Mouse (Mus musculus) small intestine, adult 2 months (tissue): ENCODE results near the gene Tubg1. TPM values are rescaled to one million over a fixed set of nuclear protein-coding genes. Genes with fewer than 3 reads are reported as not detected.

Experiments
- H3K27ac ChIP-seq: fragments of 200-500 bp; 2 replicates; pipeline ENCODE4 v1.5.1; 2012; ENCODE audit warnings: low read depth, low read length, control low read depth, inconsistent platforms; ENCODE audit not compliant: insufficient read depth
- H3K27me3 ChIP-seq: fragments of 200-500 bp; 2 replicates; pipeline ENCODE4 v1.6.1; 2012; ENCODE audit warnings: mild to moderate bottlenecking, moderate library complexity, low read length, inconsistent platforms; ENCODE audit not compliant: control insufficient read depth, insufficient read depth
- H3K36me3 ChIP-seq: fragments of 200-500 bp; 2 replicates; pipeline ENCODE4 v1.6.1; 2012; ENCODE audit warnings: mild to moderate bottlenecking, low read length, control low read depth, inconsistent platforms; ENCODE audit not compliant: control insufficient read depth, insufficient read depth
- H3K4me1 ChIP-seq: fragments of 200-500 bp; 2 replicates; pipeline ENCODE4 v1.6.1; 2012; ENCODE audit warnings: low read length, inconsistent platforms, mixed read lengths; ENCODE audit not compliant: control insufficient read depth, insufficient read depth, insufficient read length
- H3K4me3 ChIP-seq: fragments of 200-500 bp; 2 replicates; pipeline ENCODE4 v1.5.1; 2012; ENCODE audit warnings: low read depth, mild to moderate bottlenecking, control low read depth, inconsistent platforms, low read length, moderate library complexity
- CTCF ChIP-seq: fragments of 200-500 bp; IDR thresholded peaks from 2 replicates; pipeline ENCODE4 v1.5.1; 2012; ENCODE audit warnings: low read depth, mild to moderate bottlenecking, control low read depth, inconsistent platforms, low read length, moderate library complexity, mixed read lengths; ENCODE audit not compliant: insufficient replicate concordance, insufficient read length; ENCODE audit errors: extremely low read depth
- POLR2A ChIP-seq: fragments of 200-500 bp; IDR thresholded peaks from 2 replicates; pipeline ENCODE4 v1.6.1; 2012; ENCODE audit warnings: low read depth, mild to moderate bottlenecking, control low read depth, inconsistent platforms, low read length, moderate library complexity
- whole genome bisulfite sequencing: fragments of 180-500 bp; shearing (Covaris S2); methylation state at CpG from one replicate; pipeline ENCODE4 v1.1.7; 2018; 5-methylcytosine and 5-hydroxymethylcytosine counted together
- polyA plus RNA-seq: library from polyadenylated mRNA; depleted of rRNA; stranded (reverse); fragments of >200 nt; gene quantifications from 2 replicates; pipeline ENCODE4 v1.2.3, GENCODE M21; 2012

The Tubg1 gene
- polyA plus RNA-seq, 1 experiment: 16.2 TPM

DNA sequence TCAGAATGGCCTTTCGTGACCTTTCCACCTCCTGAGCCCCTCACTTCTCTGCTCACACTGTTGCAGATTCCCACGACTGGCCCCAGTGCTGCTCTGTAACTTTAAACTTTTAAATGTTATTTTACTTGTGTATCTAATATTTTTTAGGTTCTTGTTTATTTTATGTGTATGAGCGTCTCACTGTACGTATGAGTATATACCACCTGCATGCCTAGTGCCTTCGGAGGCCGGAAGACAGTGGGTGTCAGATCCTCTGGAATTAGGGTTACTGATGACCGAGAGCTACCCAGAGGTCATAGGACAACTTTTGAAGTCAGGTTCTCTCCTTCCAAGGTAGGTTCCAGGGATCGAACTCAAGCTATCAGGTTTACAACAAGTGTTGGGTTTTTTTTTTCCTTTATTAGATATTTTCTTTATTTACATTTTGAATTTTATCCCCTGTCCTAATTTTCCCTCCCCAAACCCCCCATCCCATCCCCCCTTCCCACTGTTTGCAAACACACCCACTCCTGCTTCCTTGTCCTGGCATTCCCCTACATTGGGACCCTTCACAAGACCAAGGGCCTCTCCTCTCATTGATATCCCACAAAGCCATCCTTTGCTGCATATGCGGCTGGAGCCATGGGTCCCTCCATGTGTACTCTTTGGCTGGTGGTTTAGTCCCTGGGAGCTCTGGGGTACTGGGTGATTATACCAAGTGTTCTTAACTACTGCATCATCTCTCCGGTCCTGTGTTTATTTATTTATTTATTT lies 22.7 kb downstream of the Tubg1 start:
- H3K27ac ChIP-seq: no peak overlapping the region
- peaks cover 9% of the 10 kb centered on the region; the same call in 1 of the 2 replicates for H3K27me3 ChIP-seq
- H3K4me3 ChIP-seq: no peak overlapping the region
- H3K36me3 ChIP-seq: no peaks in the 10 kb centered on the region
- H3K4me1 ChIP-seq: peaks cover 2% of the 10 kb centered on the region; the same call in 1 of the 2 replicates
- 89% methylated on average over 10 of the region's 10 CpGs for WGBS
- TF ChIP-seq POLR2A: no peak
- no peak for TF ChIP-seq CTCF

DNA sequence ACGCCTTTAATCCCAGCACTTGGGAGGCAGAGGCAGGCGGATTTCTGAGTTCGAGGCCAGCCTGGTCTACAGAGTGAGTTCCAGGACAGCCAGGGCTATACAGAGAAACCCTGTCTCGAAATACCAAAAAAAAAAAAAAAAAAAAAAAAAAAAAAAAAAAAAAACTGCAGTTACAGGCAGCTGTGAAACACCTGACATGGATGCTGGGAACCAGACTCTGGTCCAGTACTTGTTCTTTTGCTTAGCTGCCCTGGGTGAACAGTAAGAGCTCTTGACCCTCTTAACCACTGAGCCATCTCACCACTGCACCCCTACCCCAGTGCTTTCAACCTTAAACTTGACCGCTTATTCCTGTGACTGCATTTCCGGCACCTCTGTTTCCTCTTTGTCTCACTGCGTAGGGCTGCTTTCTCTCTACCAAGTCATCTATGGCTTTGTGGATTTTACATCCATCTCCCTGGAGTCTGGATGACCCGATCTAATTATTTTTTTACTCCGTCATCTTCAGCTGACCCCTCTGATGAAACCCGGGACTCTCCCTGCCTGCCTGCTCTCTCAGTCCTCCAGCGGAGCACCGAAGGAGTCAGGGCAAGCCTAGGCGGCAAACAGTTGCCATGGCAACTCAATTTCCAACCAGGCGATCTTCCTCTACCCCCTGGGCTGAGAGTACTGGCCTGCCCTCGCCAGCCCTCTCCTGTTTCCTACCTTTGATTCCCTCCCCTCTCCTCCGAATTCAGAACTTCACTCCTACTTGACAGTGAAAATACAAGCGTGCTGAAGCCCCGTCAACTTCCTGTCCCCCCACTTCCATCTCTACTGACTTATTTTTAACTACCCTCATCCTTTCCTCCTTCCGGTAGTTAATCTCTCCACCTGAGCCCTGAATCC lies 23.8 kb downstream of the Tubg1 start:
- Histone ChIP-seq H3K4me1 (peaks cover 2% of the 10 kb centered on the region; the same call in 1 of the 2 replicates), H3K36me3 (no peaks in the 10 kb centered on the region), H3K27me3 (peaks cover 9% of the 10 kb centered on the region; the same call in 1 of the 2 replicates), H3K27ac (peak overlapping the region; percentile 50), H3K4me3 (peak overlapping the region; percentile 51)
- WGBS: 31% methylated on average over 18 of the region's 19 CpGs
- TF ChIP-seq POLR2A (no peak), CTCF (no peak)

DNA sequence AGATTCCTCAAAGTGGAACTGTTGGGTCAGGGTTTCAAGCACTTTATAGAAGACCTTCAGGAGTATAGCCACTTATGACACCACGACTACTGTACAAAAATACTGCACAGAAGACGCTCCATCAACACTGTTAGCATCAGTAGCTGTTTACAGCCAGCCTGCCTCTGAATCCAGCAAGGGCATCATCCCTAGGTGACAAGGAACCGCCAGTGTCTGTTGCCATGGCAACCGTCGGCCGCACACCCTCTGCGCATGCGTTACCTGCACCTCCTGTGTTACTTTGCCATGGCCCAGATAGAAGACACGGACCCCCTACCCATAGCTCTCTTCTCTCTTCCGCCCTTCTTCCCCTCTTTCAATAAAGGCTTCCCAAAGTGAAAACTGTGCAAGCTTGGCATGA lies 26.6 kb downstream of the Tubg1 start:
- WGBS: 47% methylated on average over 10 of the region's 10 CpGs

GRCm38 (mm10) chr11:101148751-101149150 lies 29.0 kb downstream of the Tubg1 start:
- H3K27me3 ChIP-seq: no peaks in the 10 kb centered on the region
- H3K4me1 ChIP-seq: peaks cover 2% of the 10 kb centered on the region; the same call in 1 of the 2 replicates
- no peaks in the 10 kb centered on the region for H3K36me3 ChIP-seq
- 80% methylated on average over 10 of the region's 10 CpGs for WGBS
- TF ChIP-seq POLR2A (no peak), CTCF (no peak)
- H3K4me3 ChIP-seq: no peak overlapping the region
- no peak overlapping the region for H3K27ac ChIP-seq

More for the DNA sequence above, 26.6 kb downstream of the Tubg1 start:
- no peaks in the 10 kb centered on the region for H3K36me3 ChIP-seq
- no peak overlapping the region for H3K27ac ChIP-seq
- no peak for TF ChIP-seq POLR2A
- no peak for TF ChIP-seq CTCF
- H3K4me1 ChIP-seq: no peaks in the 10 kb centered on the region
- H3K4me3 ChIP-seq: no peak overlapping the region
- no peaks in the 10 kb centered on the region for H3K27me3 ChIP-seq

- Histone ChIP-seq H3K27ac (no peak overlapping the region), H3K4me3 (no peak overlapping the region), H3K27me3 (no peaks in the 10 kb centered on the region), H3K4me1 (peaks cover 3% of the 10 kb centered on the region; the same call in 1 of the 2 replicates), H3K36me3 (no peaks in the 10 kb centered on the region)
- TF ChIP-seq POLR2A (no peak), CTCF (no peak)
- WGBS: 56% methylated on average over 9 of the region's 9 CpGs
Observed at GRCm38 (mm10) chr11:101149178-101150105, 29.7 kb downstream of the Tubg1 start.

- WGBS: 61% methylated on average over 2 of the region's 2 CpGs
- no peak overlapping the region for H3K27ac ChIP-seq
- H3K4me1 ChIP-seq: peaks cover 9% of the 10 kb centered on the region
- no peaks in the 10 kb centered on the region for H3K27me3 ChIP-seq
- TF ChIP-seq POLR2A: no peak
- TF ChIP-seq CTCF: no peak
- no peak overlapping the region for H3K4me3 ChIP-seq
- no peaks in the 10 kb centered on the region for H3K36me3 ChIP-seq
Observed at GRCm38 (mm10) chr11:101151063-101151462, 31.3 kb downstream of the Tubg1 start.
